Mouse (Mus musculus): ENCODE measurements around the gene Dusp23. TPM values are rescaled to one million over a fixed set of nuclear protein-coding genes. Genes with fewer than 3 reads are reported as not detected.

The Dusp23 gene
- polyA plus RNA-seq, 2 experiments = 3.8 to 4.0 TPM

DNA sequence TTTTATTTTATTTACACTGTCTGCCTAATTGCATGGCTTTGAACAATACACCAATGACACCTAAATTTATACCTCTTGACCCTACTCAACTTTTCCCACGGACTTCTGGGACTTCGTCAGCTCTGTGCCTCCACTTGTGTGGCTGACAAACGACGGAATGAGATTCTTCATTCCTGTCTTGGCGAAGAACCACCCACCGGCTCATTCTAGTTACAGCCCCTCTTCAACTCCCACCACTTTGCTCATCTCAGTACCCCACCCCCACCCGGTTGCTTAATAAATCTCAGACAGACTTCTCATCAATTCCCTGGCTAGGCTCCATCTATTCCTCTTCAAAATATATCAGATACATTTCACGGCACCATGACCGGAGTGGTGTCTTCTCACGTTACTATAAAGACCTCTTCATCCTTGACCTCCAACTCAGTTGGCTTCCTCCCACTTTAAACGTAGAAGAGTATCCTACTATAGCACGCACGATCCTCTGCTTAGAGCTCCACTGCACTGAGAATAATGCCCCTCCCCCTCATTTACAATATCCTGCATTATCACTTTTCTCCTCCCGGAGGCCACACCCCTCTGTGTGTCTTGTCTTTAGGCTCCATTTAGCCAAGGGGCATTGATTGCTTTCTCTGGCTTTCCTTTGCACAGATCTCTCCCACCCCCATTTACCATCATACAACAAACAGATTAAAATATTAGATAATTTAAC lies 15.2 kb downstream of the Dusp23 start:
- no peak for ATAC-seq (ENCODE audit: insufficient read depth)
- no peak overlapping the region for H3K4me2 ChIP-seq (ENCODE audit: low read depth)
- no peak overlapping the region for H3K4me3 ChIP-seq (ENCODE audit: insufficient read depth in 1 of 2, low read depth in 2 of 2, low read length in 2 of 2)
- no peak overlapping the region for H3K27ac ChIP-seq
- no peaks in the 10 kb centered on the region for H3K4me1 ChIP-seq (replicated peaks; ENCODE audit: control insufficient read depth in 2 of 2, insufficient read depth in 2 of 2, low read length in 1 of 2)
- H3K9me3 ChIP-seq (ENCODE audit: control insufficient read depth, low read length) = no peaks in the 10 kb centered on the region
- TF ChIP-seq CTCF (IDR thresholded peaks at IDR 0.05; ENCODE audit: low read depth) = no peak
- TF ChIP-seq EP300 (IDR thresholded peaks at IDR 0.05; ENCODE audit: low read depth) = no peak
- 47% methylated on average over 14 of the region's 14 CpGs for WGBS (ENCODE audit: insufficient replicate concordance)
- H3K9ac ChIP-seq (replicated peaks) = no peak overlapping the region
- H3K27me3 ChIP-seq (ENCODE audit: control insufficient read depth, insufficient read depth, low read length) = no peaks in the 10 kb centered on the region
- H3K36me3 ChIP-seq (replicated peaks; ENCODE audit: control insufficient read depth, insufficient read depth, low read depth) = no peaks in the 10 kb centered on the region
- DNase-seq (ENCODE audit: low read depth in 3 of 3, low spot score in 3 of 3) = no peak

DNA sequence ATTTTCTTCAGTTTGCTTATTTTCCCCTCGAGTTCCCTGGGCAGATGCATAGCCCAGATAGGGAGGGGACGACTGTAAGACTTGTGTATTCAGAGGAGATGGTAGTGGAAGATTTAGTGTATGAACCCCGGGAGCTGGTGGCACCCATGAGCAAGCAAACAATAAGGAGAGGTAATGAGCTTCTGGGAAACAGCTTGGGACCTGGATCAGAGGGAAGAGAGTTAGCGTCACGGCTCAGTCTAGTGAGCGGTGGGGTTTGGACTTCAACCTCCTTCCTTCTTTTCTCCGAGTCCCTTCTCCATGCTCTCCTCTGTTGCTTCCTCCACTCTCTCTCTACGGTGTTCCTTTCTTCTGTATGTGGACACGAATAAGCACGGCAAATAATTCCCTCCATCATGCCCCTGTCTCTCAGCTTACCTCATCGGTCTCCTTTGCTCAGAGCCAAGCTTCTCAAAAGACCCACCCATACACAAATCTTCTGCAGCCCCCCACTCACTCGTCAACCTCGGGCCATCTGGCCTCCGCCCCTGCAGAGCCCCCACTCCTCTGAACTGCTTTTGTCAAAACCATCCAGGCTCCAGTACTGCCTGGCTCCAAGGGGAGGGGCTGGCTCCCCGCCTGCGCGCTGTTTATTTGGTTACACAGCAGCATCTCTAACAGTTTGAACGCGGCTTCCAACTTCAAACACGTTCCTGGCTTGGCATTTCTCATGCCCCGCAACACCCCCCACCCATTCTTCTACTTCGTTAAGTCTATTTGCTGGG lies 16.0 kb downstream of the Dusp23 start:
- no peaks in the 10 kb centered on the region for H3K4me1 ChIP-seq (replicated peaks; ENCODE audit: control insufficient read depth in 2 of 2, insufficient read depth in 2 of 2, low read length in 1 of 2)
- no peak for TF ChIP-seq EP300 (IDR thresholded peaks at IDR 0.05; ENCODE audit: low read depth)
- TF ChIP-seq CTCF (IDR thresholded peaks at IDR 0.05; ENCODE audit: low read depth) = no peak
- H3K27me3 ChIP-seq (ENCODE audit: control insufficient read depth, insufficient read depth, low read length) = no peaks in the 10 kb centered on the region
- H3K4me3 ChIP-seq (ENCODE audit: insufficient read depth in 1 of 2, low read depth in 2 of 2, low read length in 2 of 2) = no peak overlapping the region
- no peak overlapping the region for H3K4me2 ChIP-seq (ENCODE audit: low read depth)
- no peak overlapping the region for H3K9ac ChIP-seq (replicated peaks)
- DNase-seq (ENCODE audit: low read depth in 3 of 3, low spot score in 3 of 3) = no peak
- no peak for ATAC-seq (ENCODE audit: insufficient read depth)
- H3K27ac ChIP-seq = no peak overlapping the region
- no peaks in the 10 kb centered on the region for H3K9me3 ChIP-seq (ENCODE audit: control insufficient read depth, low read length)
- 22% methylated on average over 22 of the region's 22 CpGs for WGBS (ENCODE audit: insufficient replicate concordance)
- H3K36me3 ChIP-seq (replicated peaks; ENCODE audit: control insufficient read depth, insufficient read depth, low read depth) = no peaks in the 10 kb centered on the region

DNA sequence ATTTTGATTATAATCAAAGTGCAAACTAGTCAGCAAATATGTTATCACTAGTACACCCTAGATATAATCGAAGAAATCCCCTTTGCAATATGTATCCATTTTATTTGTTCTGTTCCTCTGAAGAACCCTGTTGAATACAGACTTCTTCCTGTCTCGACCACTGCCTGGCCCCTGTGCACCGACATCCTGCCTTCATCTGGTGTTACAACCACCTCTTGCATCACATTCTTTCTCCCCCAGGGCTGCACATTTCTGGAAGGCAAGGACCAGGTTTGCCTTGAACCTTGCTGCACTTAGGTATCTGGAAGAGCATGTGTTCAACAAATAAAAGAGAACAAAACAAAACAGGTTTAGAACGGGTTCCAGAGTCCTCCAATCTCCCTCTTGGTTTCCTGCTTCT lies 17.4 kb downstream of the Dusp23 start:
- WGBS (ENCODE audit: insufficient replicate concordance) = 26% methylated on average over 4 of the region's 4 CpGs
- Histone ChIP-seq H3K9ac (replicated peaks) (no peak overlapping the region), H3K27me3 (ENCODE audit: control insufficient read depth, insufficient read depth, low read length) (no peaks in the 10 kb centered on the region), H3K4me3 (ENCODE audit: insufficient read depth in 1 of 2, low read depth in 2 of 2, low read length in 2 of 2) (no peak overlapping the region), H3K4me2 (ENCODE audit: low read depth) (no peak overlapping the region), H3K27ac (no peak overlapping the region), H3K36me3 (replicated peaks; ENCODE audit: control insufficient read depth, insufficient read depth, low read depth) (no peaks in the 10 kb centered on the region), H3K9me3 (ENCODE audit: control insufficient read depth, low read length) (no peaks in the 10 kb centered on the region), H3K4me1 (replicated peaks; ENCODE audit: control insufficient read depth in 2 of 2, insufficient read depth in 2 of 2, low read length in 1 of 2) (no peaks in the 10 kb centered on the region)
- ATAC-seq (ENCODE audit: insufficient read depth) = no peak
- TF ChIP-seq EP300 (IDR thresholded peaks at IDR 0.05; ENCODE audit: low read depth) (no peak), CTCF (IDR thresholded peaks at IDR 0.05; ENCODE audit: low read depth) (no peak)
- DNase-seq (ENCODE audit: low read depth in 3 of 3, low spot score in 3 of 3) = no peak

DNA sequence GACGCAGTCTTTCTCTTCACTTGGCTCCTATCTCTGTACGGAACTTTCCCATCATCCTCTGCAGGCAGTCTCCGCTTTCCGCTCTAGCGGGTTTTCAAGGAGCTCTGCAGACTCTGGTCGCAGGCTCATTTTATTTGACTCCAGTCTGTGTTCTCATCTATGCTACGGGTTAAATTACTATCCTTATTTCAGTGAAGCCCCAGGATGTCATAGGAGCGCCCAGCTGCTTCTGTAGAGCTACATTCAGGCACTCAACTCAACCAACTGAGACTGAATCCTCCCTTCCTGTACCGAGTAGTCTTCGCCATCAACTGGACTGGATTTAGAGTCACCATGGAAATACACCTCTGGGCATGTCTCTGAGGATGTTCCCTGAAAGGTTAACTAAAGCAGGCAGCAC lies 18.1 kb downstream of the Dusp23 start:
- H3K9me3 ChIP-seq (ENCODE audit: control insufficient read depth, low read length) = no peaks in the 10 kb centered on the region
- no peak for ATAC-seq (ENCODE audit: insufficient read depth)
- no peak for TF ChIP-seq EP300 (IDR thresholded peaks at IDR 0.05; ENCODE audit: low read depth)
- no peak for TF ChIP-seq CTCF (IDR thresholded peaks at IDR 0.05; ENCODE audit: low read depth)

DNA sequence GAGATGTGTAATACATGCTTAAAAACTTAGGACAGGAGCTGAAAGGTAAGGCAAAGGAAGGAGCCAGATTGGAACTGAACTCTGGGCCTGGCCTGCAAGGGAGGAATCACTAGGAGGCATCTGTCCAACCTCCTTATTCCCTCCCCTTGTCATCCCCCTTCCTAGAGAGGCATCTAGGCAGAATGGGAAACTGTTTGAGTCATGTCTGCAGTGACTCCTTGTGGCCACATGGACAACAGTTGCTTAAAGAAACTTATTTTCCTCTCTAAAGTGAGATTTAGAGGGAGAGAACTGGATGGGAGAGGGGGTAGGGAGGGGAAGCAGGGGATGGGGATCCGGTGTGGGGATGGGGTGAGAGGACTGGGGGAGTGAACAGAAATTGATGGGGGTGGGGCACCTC lies 20.0 kb downstream of the Dusp23 start:
- H3K27me3 ChIP-seq (ENCODE audit: control insufficient read depth, insufficient read depth, low read length) = no peaks in the 10 kb centered on the region
- 35% methylated on average over 1 of the region's 1 CpGs for WGBS (ENCODE audit: insufficient replicate concordance)
- H3K27ac ChIP-seq = no peak overlapping the region
- H3K4me2 ChIP-seq (ENCODE audit: low read depth) = no peak overlapping the region
- ATAC-seq (ENCODE audit: insufficient read depth) (no peak), DNase-seq (ENCODE audit: low read depth in 3 of 3, low spot score in 3 of 3) (no peak)
- no peaks in the 10 kb centered on the region for H3K4me1 ChIP-seq (replicated peaks; ENCODE audit: control insufficient read depth in 2 of 2, insufficient read depth in 2 of 2, low read length in 1 of 2)
- H3K9me3 ChIP-seq (ENCODE audit: control insufficient read depth, low read length) = no peaks in the 10 kb centered on the region
- H3K36me3 ChIP-seq (replicated peaks; ENCODE audit: control insufficient read depth, insufficient read depth, low read depth) = no peaks in the 10 kb centered on the region
- no peak for TF ChIP-seq EP300 (IDR thresholded peaks at IDR 0.05; ENCODE audit: low read depth)
- TF ChIP-seq CTCF (IDR thresholded peaks at IDR 0.05; ENCODE audit: low read depth) = no peak
- H3K9ac ChIP-seq (replicated peaks) = no peak overlapping the region
- no peak overlapping the region for H3K4me3 ChIP-seq (ENCODE audit: insufficient read depth in 1 of 2, low read depth in 2 of 2, low read length in 2 of 2)

More for the DNA sequence above, 18.1 kb downstream of the Dusp23 start:
- no peak for DNase-seq (ENCODE audit: low read depth in 3 of 3, low spot score in 3 of 3)
- Histone ChIP-seq H3K4me2 (ENCODE audit: low read depth) (no peak overlapping the region), H3K9ac (replicated peaks) (no peak overlapping the region), H3K4me3 (ENCODE audit: insufficient read depth in 1 of 2, low read depth in 2 of 2, low read length in 2 of 2) (no peak overlapping the region), H3K36me3 (replicated peaks; ENCODE audit: control insufficient read depth, insufficient read depth, low read depth) (no peaks in the 10 kb centered on the region), H3K27me3 (ENCODE audit: control insufficient read depth, insufficient read depth, low read length) (no peaks in the 10 kb centered on the region), H3K27ac (no peak overlapping the region), H3K4me1 (replicated peaks; ENCODE audit: control insufficient read depth in 2 of 2, insufficient read depth in 2 of 2, low read length in 1 of 2) (no peaks in the 10 kb centered on the region)
- WGBS (ENCODE audit: insufficient replicate concordance) = 73% methylated on average over 10 of the region's 10 CpGs

Data from liver, embryonic 14.5 days (tissue).